Mouse (Mus musculus) embryonic facial prominence, embryonic 12.5 days (tissue): ENCODE measurements around the gene Cox17. TPM values are rescaled to one million over a fixed set of nuclear protein-coding genes. Genes with fewer than 3 reads are reported as not detected.

Experiments
- ATAC-seq: fragments of 200-750 bp; cut with Nextera tagmentation; 2 replicates; pipeline ENCODE4 v1.8.0; 2017; ENCODE audit not compliant: insufficient number of reproducible peaks, insufficient read depth, low FRiP score, low TSS enrichment
- H3K27ac ChIP-seq: fragments of 300-500 bp; sonication (generic); 2 replicates; pipeline ENCODE4 v1.5.1; 2016; ENCODE audit warnings: mild to moderate bottlenecking
- H3K27me3 ChIP-seq: fragments of 300-500 bp; sonication (generic); 2 replicates; pipeline ENCODE4 v1.6.1; 2016; ENCODE audit warnings: mild to moderate bottlenecking, moderate library complexity
- H3K36me3 ChIP-seq: fragments of 300-500 bp; sonication (generic); 2 replicates; pipeline ENCODE4 v1.6.1; 2016; ENCODE audit warnings: mild to moderate bottlenecking
- H3K4me1 ChIP-seq: fragments of 300-500 bp; sonication (generic); 2 replicates; pipeline ENCODE4 v1.6.1; 2016
- H3K4me2 ChIP-seq: fragments of 300-500 bp; sonication (generic); replicated peaks from 2 replicates; pipeline ENCODE4 v1.6.1; 2016; ENCODE audit warnings: mild to moderate bottlenecking, moderate library complexity
- H3K4me3 ChIP-seq: fragments of 300-500 bp; sonication (generic); 2 replicates; pipeline ENCODE4 v1.5.1; 2016; ENCODE audit warnings: mild to moderate bottlenecking
- H3K9ac ChIP-seq: fragments of 300-500 bp; sonication (generic); 2 replicates; pipeline ENCODE4 v1.6.1; 2016; ENCODE audit warnings: mild to moderate bottlenecking, moderate library complexity
- H3K9me3 ChIP-seq: fragments of 300-500 bp; sonication (generic); 2 replicates; pipeline ENCODE4 v1.6.1; 2016; ENCODE audit warnings: mild to moderate bottlenecking, moderate library complexity
- WGBS: fragments of 180-500 bp; shearing (Covaris S2); methylation state at CpG from one replicate; pipeline ENCODE4 v1.1.7; 2016; 5-methylcytosine and 5-hydroxymethylcytosine counted together
- polyA plus RNA-seq: library from polyadenylated mRNA; unstranded; fragments of >200 nt; fragmentation: Nextera tagmentation; extraction: Ambion mirVana; gene quantifications from 2 replicates; pipeline ENCODE4 v1.2.1, GENCODE M21; 2016

The Cox17 gene
- polyA plus RNA-seq = 110 and 111 TPM in 2 replicates

- H3K36me3 ChIP-seq = peaks cover 21% of the 10 kb centered on the region
- H3K27me3 ChIP-seq = no peaks in the 10 kb centered on the region
- peaks cover 11% of the 10 kb centered on the region for H3K4me1 ChIP-seq
- H3K4me2 ChIP-seq = peak within 1 kb of the TSS; percentile 71
- 3% methylated on average over 35 of the region's 35 CpGs for WGBS
- peak within 1 kb of the TSS; percentile 88 for H3K4me3 ChIP-seq
- peak within 1 kb of the TSS; percentile 89 for H3K9ac ChIP-seq
- no peaks in the 10 kb centered on the region for H3K9me3 ChIP-seq
- peak within 1 kb of the TSS; percentile 86 for H3K27ac ChIP-seq
- ATAC-seq = peak; percentile 93
Observed at GRCm38 (mm10) chr16:38346529-38347325, at the start of gene Cox17, which contains the start of gene Gm21987. TSS of gene Cox17 (plus strand) at chr16:38346991. TSS of gene Gm21987 (plus strand) at chr16:38347040.

- H3K4me3 ChIP-seq = no peak overlapping the region
- H3K27me3 ChIP-seq = no peaks in the 10 kb centered on the region
- H3K4me1 ChIP-seq = 0 out of 2 replicates have a peak, but pooled peaks cover 7% of the 10 kb centered on the region
- WGBS = 79% methylated on average over 6 of the region's 6 CpGs
- no peaks in the 10 kb centered on the region for H3K36me3 ChIP-seq
- no peaks in the 10 kb centered on the region for H3K9me3 ChIP-seq
- no peak overlapping the region for H3K4me2 ChIP-seq
- no peak for ATAC-seq
- no peak overlapping the region for H3K27ac ChIP-seq
- H3K9ac ChIP-seq = no peak overlapping the region
Observed at GRCm38 (mm10) chr16:38298410-38298809, 48.4 kb upstream of the Cox17 start.

GRCm38 (mm10) chr16:38302367-38302766 is 44.4 kb upstream of the Cox17 start:
- Histone ChIP-seq H3K9me3 (no peaks in the 10 kb centered on the region), H3K4me3 (no peak overlapping the region), H3K9ac (no peak overlapping the region), H3K27ac (no peak overlapping the region), H3K36me3 (no peaks in the 10 kb centered on the region), H3K27me3 (no peaks in the 10 kb centered on the region), H3K4me1 (peaks cover 16% of the 10 kb centered on the region; the same call in 1 of the 2 replicates), H3K4me2 (no peak overlapping the region)
- WGBS = 87% methylated on average over 13 of the region's 13 CpGs
- no peak for ATAC-seq

GRCm38 (mm10) chr16:38304460-38305194 is 42.2 kb upstream of the Cox17 start:
- no peaks in the 10 kb centered on the region for H3K36me3 ChIP-seq
- no peak overlapping the region for H3K4me2 ChIP-seq
- no peak overlapping the region for H3K4me3 ChIP-seq
- H3K27ac ChIP-seq = no peak overlapping the region
- no peak overlapping the region for H3K9ac ChIP-seq
- 76% methylated on average over 17 of the region's 17 CpGs for WGBS
- no peak for ATAC-seq
- H3K4me1 ChIP-seq = peaks cover 19% of the 10 kb centered on the region; the same call in 1 of the 2 replicates
- H3K9me3 ChIP-seq = no peaks in the 10 kb centered on the region
- no peaks in the 10 kb centered on the region for H3K27me3 ChIP-seq

- 0 out of 2 replicates have a peak, but pooled peaks have one; percentile 30 for ATAC-seq
- H3K4me3 ChIP-seq = no peak overlapping the region
- H3K36me3 ChIP-seq = no peaks in the 10 kb centered on the region
- 0 out of 2 replicates have a peak overlapping the region, but pooled peaks have one; percentile 31 for H3K27ac ChIP-seq
- no peak overlapping the region for H3K9ac ChIP-seq
- no peaks in the 10 kb centered on the region for H3K27me3 ChIP-seq
- H3K4me1 ChIP-seq = peaks cover 18% of the 10 kb centered on the region; the same call in 1 of the 2 replicates
- no peak overlapping the region for H3K4me2 ChIP-seq
- 38% methylated on average over 18 of the region's 18 CpGs for WGBS
- H3K9me3 ChIP-seq = no peaks in the 10 kb centered on the region
Observed at GRCm38 (mm10) chr16:38306571-38307220, 40.1 kb upstream of the Cox17 start.

- 23% methylated on average over 5 of the region's 5 CpGs for WGBS
- Histone ChIP-seq H3K4me1 (peaks cover 13% of the 10 kb centered on the region; the same call in 1 of the 2 replicates), H3K9ac (no peak overlapping the region), H3K4me2 (no peak overlapping the region), H3K36me3 (no peaks in the 10 kb centered on the region), H3K4me3 (no peak overlapping the region), H3K27me3 (no peaks in the 10 kb centered on the region), H3K9me3 (no peaks in the 10 kb centered on the region), H3K27ac (0 out of 2 replicates have a peak overlapping the region, but pooled peaks have one; percentile 46)
- 0 out of 2 replicates have a peak, but pooled peaks have one; percentile 48 for ATAC-seq
Observed at GRCm38 (mm10) chr16:38307221-38307605, 39.6 kb upstream of the Cox17 start.

GRCm38 (mm10) chr16:38307651-38308050 is 39.1 kb upstream of the Cox17 start:
- ATAC-seq = no peak
- 47% methylated on average over 7 of the region's 7 CpGs for WGBS

GRCm38 (mm10) chr16:38308195-38308594 is 38.6 kb upstream of the Cox17 start:
- no peak overlapping the region for H3K4me3 ChIP-seq

More at GRCm38 (mm10) chr16:38307651-38308050, 39.1 kb upstream of the Cox17 start:
- H3K4me2 ChIP-seq = no peak overlapping the region
- 0 out of 2 replicates have a peak overlapping the region, but pooled peaks have one; percentile 46 for H3K27ac ChIP-seq
- no peak overlapping the region for H3K9ac ChIP-seq
- H3K4me3 ChIP-seq = no peak overlapping the region
- peaks cover 12% of the 10 kb centered on the region; the same call in 1 of the 2 replicates for H3K4me1 ChIP-seq
- H3K9me3 ChIP-seq = no peaks in the 10 kb centered on the region
- H3K27me3 ChIP-seq = no peaks in the 10 kb centered on the region
- no peaks in the 10 kb centered on the region for H3K36me3 ChIP-seq

GRCm38 (mm10) chr16:38318492-38318891 is 28.3 kb upstream of the Cox17 start:
- Histone ChIP-seq H3K4me3 (no peak overlapping the region), H3K9me3 (no peaks in the 10 kb centered on the region), H3K27me3 (no peaks in the 10 kb centered on the region), H3K4me1 (no peaks in the 10 kb centered on the region), H3K9ac (no peak overlapping the region), H3K36me3 (no peaks in the 10 kb centered on the region), H3K4me2 (no peak overlapping the region), H3K27ac (no peak overlapping the region)
- no peak for ATAC-seq
- WGBS = 72% methylated on average over 9 of the region's 9 CpGs

More at GRCm38 (mm10) chr16:38308195-38308594, 38.6 kb upstream of the Cox17 start:
- Histone ChIP-seq H3K27me3 (no peaks in the 10 kb centered on the region), H3K9me3 (no peaks in the 10 kb centered on the region), H3K27ac (no peak overlapping the region), H3K9ac (no peak overlapping the region), H3K4me1 (peaks cover 12% of the 10 kb centered on the region; the same call in 1 of the 2 replicates), H3K36me3 (no peaks in the 10 kb centered on the region), H3K4me2 (no peak overlapping the region)
- ATAC-seq = no peak
- WGBS = 86% methylated on average over 11 of the region's 11 CpGs

GRCm38 (mm10) chr16:38319087-38319486 is 27.7 kb upstream of the Cox17 start:
- Histone ChIP-seq H3K4me2 (no peak overlapping the region), H3K36me3 (no peaks in the 10 kb centered on the region), H3K4me1 (no peaks in the 10 kb centered on the region), H3K4me3 (no peak overlapping the region), H3K27me3 (no peaks in the 10 kb centered on the region), H3K9ac (no peak overlapping the region), H3K27ac (no peak overlapping the region), H3K9me3 (no peaks in the 10 kb centered on the region)
- 91% methylated on average over 4 of the region's 4 CpGs for WGBS
- ATAC-seq = no peak

GRCm38 (mm10) chr16:38321452-38321935 is 25.3 kb upstream of the Cox17 start:
- Histone ChIP-seq H3K36me3 (no peaks in the 10 kb centered on the region), H3K4me1 (no peaks in the 10 kb centered on the region), H3K9me3 (no peaks in the 10 kb centered on the region), H3K4me3 (0 out of 2 replicates have a peak overlapping the region, but pooled peaks have one; percentile 19), H3K4me2 (peak overlapping the region; percentile 43), H3K9ac (no peak overlapping the region), H3K27ac (no peak overlapping the region), H3K27me3 (no peaks in the 10 kb centered on the region)
- 34% methylated on average over 16 of the region's 17 CpGs for WGBS
- ATAC-seq = no peak
